Mouse (Mus musculus) CH12.LX (cell line): ENCODE results near the gene Gm10392. TPM values are rescaled to one million over a fixed set of nuclear protein-coding genes. Genes with fewer than 3 reads are reported as not detected.

Experiments
- DNase-seq: peaks from one replicate; pipeline ENCODE4 v3.0.0-alpha.2; 2013; ENCODE audit errors: extremely low read depth
- H3K27ac ChIP-seq: 2 replicates; pipeline ENCODE4 v1.5.1; 2012; ENCODE audit warnings: low read depth, mild to moderate bottlenecking, control low read depth, moderate library complexity; ENCODE audit not compliant: insufficient read depth
- H3K27me3 ChIP-seq: replicated peaks from 2 replicates; pipeline ENCODE3; 2012; ENCODE audit warnings: inconsistent platforms
- H3K36me3 ChIP-seq, 2 experiments: replicated peaks in 1 of 2; 2 replicates each; pipeline versions ENCODE3 to v1.6.1; 2012; ENCODE audit warnings: inconsistent platforms in 1 of 2, low read length in 1 of 2, mild to moderate bottlenecking in 1 of 2, mixed read lengths in 1 of 2, moderate library complexity in 1 of 2; ENCODE audit not compliant: control insufficient read depth in 1 of 2, insufficient read depth in 1 of 2
- H3K4me1 ChIP-seq, 2 experiments: 2 replicates each; pipeline ENCODE4 v1.6.1; 2012; ENCODE audit warnings: inconsistent platforms in 1 of 2, moderate library complexity in 1 of 2; ENCODE audit not compliant: insufficient read depth in 2 of 2, control insufficient read depth in 1 of 2
- H3K4me2 ChIP-seq: 2 replicates; pipeline ENCODE4 v1.6.1; 2012; ENCODE audit warnings: low read depth, mild to moderate bottlenecking, control low read depth; ENCODE audit not compliant: poor library complexity, insufficient read depth, severe bottlenecking
- H3K4me3 ChIP-seq, 3 experiments: fragments of 150-350 bp in 1 of 3; sonication (generic) in 1 of 3; replicated peaks in 1 of 3; 2 replicates each; pipeline versions ENCODE3 to v1.5.1; 2011 to 2012; ENCODE audit warnings: low read depth in 2 of 3, low read length in 2 of 3, mild to moderate bottlenecking in 2 of 3, moderate library complexity in 2 of 3, control low read depth in 1 of 3, improper control_type of control experiment in 1 of 3, inconsistent platforms in 1 of 3, mixed read lengths in 1 of 3; ENCODE audit not compliant: poor library complexity in 1 of 3
- H3K79me2 ChIP-seq: replicated peaks from 2 replicates; pipeline ENCODE4 v1.6.1; 2012; ENCODE audit warnings: mild to moderate bottlenecking, moderate library complexity; ENCODE audit not compliant: control insufficient read depth, poor library complexity, insufficient read depth, severe bottlenecking; ENCODE audit errors: extremely low read depth
- H3K9ac ChIP-seq: 2 replicates; pipeline ENCODE4 v1.6.1; 2012; ENCODE audit warnings: low read depth, mild to moderate bottlenecking, control low read depth, moderate library complexity; ENCODE audit not compliant: insufficient read depth
- H3K9me3 ChIP-seq: replicated peaks from 2 replicates; pipeline ENCODE3; 2012; ENCODE audit warnings: low read length, inconsistent platforms, mixed read lengths
- ELF1 ChIP-seq: IDR thresholded peaks from 2 replicates; pipeline ENCODE4 v1.6.1; 2014; ENCODE audit warnings: low read depth, mild to moderate bottlenecking, inconsistent platforms, low read length, improper control_type of control experiment
- ETS1 ChIP-seq: conservative IDR thresholded peaks from 2 replicates; pipeline ENCODE4 v1.6.1; 2012; ENCODE audit warnings: low read depth, mild to moderate bottlenecking, inconsistent platforms, low read length, improper control_type of control experiment, moderate library complexity
- GABPA ChIP-seq: IDR thresholded peaks from 2 replicates; pipeline ENCODE4 v1.6.1; 2012; ENCODE audit warnings: low read depth, low read length, improper control_type of control experiment, inconsistent platforms; ENCODE audit not compliant: insufficient replicate concordance
- HCFC1 ChIP-seq: IDR thresholded peaks from 2 replicates; pipeline ENCODE4 v1.6.1; 2012; ENCODE audit warnings: low read depth, mild to moderate bottlenecking, inconsistent platforms, low read length, improper control_type of control experiment
- IRF4 ChIP-seq: IDR thresholded peaks from 2 replicates; pipeline ENCODE4 v1.6.1; 2014; ENCODE audit warnings: low read depth, mild to moderate bottlenecking, inconsistent platforms, low read length, improper control_type of control experiment
- KAT2A ChIP-seq: IDR thresholded peaks from 2 replicates; pipeline ENCODE4 v1.6.1; 2012; ENCODE audit warnings: low read length, improper control_type of control experiment, inconsistent platforms; ENCODE audit not compliant: insufficient replicate concordance
- MAX ChIP-seq: IDR thresholded peaks from 2 replicates; pipeline ENCODE4 v1.6.1; 2011; ENCODE audit warnings: low read length, improper control_type of control experiment
- MYC ChIP-seq: IDR thresholded peaks from 2 replicates; pipeline ENCODE4 v1.6.1; 2011; ENCODE audit warnings: low read depth, mild to moderate bottlenecking, improper control_type of control experiment, low read length
- NRF1 ChIP-seq: IDR thresholded peaks from 2 replicates; pipeline ENCODE4 v1.6.1; 2014; ENCODE audit warnings: low read depth, mild to moderate bottlenecking, inconsistent platforms, low read length, improper control_type of control experiment, moderate library complexity
- USF2 ChIP-seq: conservative IDR thresholded peaks from 2 replicates; pipeline ENCODE4 v1.6.1; 2011; ENCODE audit warnings: low read depth, low read length, improper control_type of control experiment
- dilution Hi-C: fragments of 300-500 bp; cut with MboI; formaldehyde crosslinking; loops from 2 replicates; pipeline ENCODE4 v1.14.3; 2020; ENCODE audit warnings: low sequenced_read_pairs; ENCODE audit not compliant: extremely low pct_unique_long_range_greater_than_20kb, extremely low pct_ligation_motif_present
- in situ Hi-C: fragments of 300-500 bp; cut with MboI; formaldehyde crosslinking; loops from 3 replicates; pipeline ENCODE4 v1.14.3; 2019; ENCODE audit warnings: low sequenced_read_pairs, low pct_ligation_motif_present, low pct_unique_long_range_greater_than_20kb, mixed read lengths
- polyA plus RNA-seq: library from polyadenylated mRNA; unstranded; fragments of >175 nt; gene quantifications from 2 replicates; pipeline ENCODE4 v1.2.1, GENCODE M21; 2012; ENCODE audit warnings: low read depth; ENCODE audit not compliant: insufficient read length
- total RNA-seq, 2 experiments: library from RNA; depleted of rRNA; stranded (reverse); fragments of 300-350 nt in 1 of 2; fragments of >200 nt in 1 of 2; gene quantifications; 2 replicates each; pipeline ENCODE4 v1.2.3; 2012 to 2014

Gm10392 gene
- total and polyA plus RNA-seq, 3 experiments: 0.13 to 0.17 TPM; not detected in 1

DNA sequence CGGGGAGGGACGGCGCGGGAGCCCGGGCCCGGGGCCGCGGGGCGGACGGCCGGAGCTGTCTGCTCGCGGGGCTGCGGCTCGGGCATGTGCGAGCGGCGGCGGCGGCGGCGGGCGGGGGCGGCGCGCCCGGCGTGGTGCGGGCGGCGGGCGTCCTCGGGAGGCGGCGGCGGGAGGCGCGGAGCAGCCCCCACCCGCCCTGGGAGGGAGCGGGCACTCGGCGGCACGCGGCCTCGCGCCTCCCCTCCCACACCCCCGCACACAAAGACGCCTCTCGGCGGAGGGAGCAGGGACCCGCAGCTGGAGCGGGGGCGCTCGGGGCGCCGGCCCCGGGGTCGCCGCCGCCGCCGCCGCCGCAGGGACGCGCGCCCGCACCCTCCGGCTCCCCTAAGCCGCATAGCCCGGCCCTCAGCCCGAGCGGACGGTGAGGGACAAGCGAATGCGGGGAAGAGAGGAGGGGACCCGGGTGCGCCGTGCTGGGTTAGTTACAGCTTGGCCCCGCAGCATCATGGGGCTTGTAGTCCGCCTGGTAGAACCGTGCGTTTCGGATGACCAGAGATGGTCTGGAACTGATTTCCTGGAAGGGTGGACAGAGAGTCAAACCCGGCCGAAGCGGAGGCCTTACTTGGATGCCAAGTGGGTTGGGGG, 29.3 kb downstream of the Gm10392 start, which contains the start of gene Ankrd13b:
Gene Ankrd13b (minus strand): TSS at position 88 of the 645 bp plus-strand sequence.
- no peak within 1 kb of the TSS for H3K27ac ChIP-seq
- H3K9me3 ChIP-seq: no peaks in the 10 kb centered on the region
- peaks cover 9 to 34% of the 10 kb centered on the region in 2 experiments for H3K4me1 ChIP-seq
- H3K27me3 ChIP-seq: peaks cover 48% of the 10 kb centered on the region
- DNase-seq: peak; percentile 49
- peak within 1 kb of the TSS; percentile 83 for H3K4me2 ChIP-seq
- TF ChIP-seq MAX (no peak), USF2 (no peak), HCFC1 (peak; percentile 87), KAT2A (peak; percentile 42; the same call in 1 of the 2 replicates), IRF4 (no peak), NRF1 (peak; percentile 32; the same call in 1 of the 2 replicates), ETS1 (no peak), ELF1 (peak; percentile 23; the same call in 1 of the 2 replicates), MYC (no peak)
- TF ChIP-seq, all 38 proteins: peak for 4
- Histone ChIP-seq H3K79me2 (peaks cover 14% of the 10 kb centered on the region), H3K9ac (peak within 1 kb of the TSS; percentile 31), H3K36me3 (no peaks in the 10 kb centered on the region), H3K4me3 (peak within 1 kb of the TSS; percentile 23 to 62 (median 53))
- in situ Hi-C loops (no loop called here), dilution Hi-C loops (no loop called here)

DNA sequence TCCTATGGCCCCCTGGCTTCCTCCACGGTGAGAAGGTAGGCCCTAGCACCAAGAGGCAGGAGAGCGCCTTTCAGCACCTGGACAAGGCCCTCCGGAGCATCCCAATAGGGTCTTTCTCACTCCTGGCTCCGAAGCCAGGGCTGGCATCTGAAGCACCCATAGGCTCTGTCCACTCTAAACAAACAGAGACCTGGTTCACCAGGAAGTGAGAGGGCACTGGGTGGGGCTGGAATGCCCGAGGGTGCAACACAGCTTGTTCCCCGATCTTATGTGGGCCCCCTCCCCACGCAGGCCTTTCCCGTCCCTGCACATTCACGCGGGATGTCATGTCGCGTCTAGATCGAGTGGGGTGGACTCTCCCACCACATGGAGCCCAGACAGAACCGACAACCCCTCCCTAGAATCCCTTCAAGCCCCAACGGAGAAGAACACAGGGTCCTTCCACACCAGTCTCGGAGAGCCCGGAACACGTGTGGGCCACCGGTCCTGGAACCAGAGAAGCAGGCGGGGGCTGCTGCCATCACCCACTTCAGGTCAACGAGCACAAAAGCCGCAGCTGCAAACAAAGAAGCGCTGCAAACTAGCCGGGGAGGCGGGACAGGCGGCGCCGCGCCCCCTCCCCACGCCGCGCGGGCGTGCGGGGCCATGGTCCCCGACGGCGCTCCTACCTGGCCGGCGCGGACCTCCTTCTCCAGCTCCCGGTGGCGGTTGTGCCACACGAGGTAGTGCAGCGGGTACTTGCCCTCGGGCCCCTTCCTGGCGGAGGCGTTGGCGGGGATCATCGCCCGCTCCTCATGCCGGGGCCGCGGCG, 30.0 kb downstream of the Gm10392 start:
- Histone ChIP-seq H3K4me2 (peak overlapping the region; percentile 83), H3K27ac (no peak overlapping the region), H3K4me3 (peak overlapping the region; percentile 15 to 62 (median 53)), H3K9ac (peak overlapping the region; percentile 31), H3K36me3 (no peaks in the 10 kb centered on the region), H3K9me3 (no peaks in the 10 kb centered on the region), H3K4me1 (peaks cover 6 to 29% of the 10 kb centered on the region in 2 experiments; a peak in 3 of 4 replicates), H3K79me2 (peaks cover 7% of the 10 kb centered on the region), H3K27me3 (peaks cover 48% of the 10 kb centered on the region)
- no peak for TF ChIP-seq GABPA
- TF ChIP-seq MAX: 0 out of 2 replicates have a peak, but pooled peaks have one; percentile 24
- no peak for DNase-seq
- dilution Hi-C loops (no loop called here), in situ Hi-C loops (no loop called here)
